Mouse (Mus musculus) spleen, adult 2 months (tissue): ENCODE data around the gene Ccdc88c.

Source experiments
- CTCF ChIP-seq: fragments of 200-500 bp; IDR thresholded peaks from 2 replicates; pipeline ENCODE4 v1.5.1; 2011; ENCODE audit warnings: mild to moderate bottlenecking, inconsistent platforms; ENCODE audit not compliant: insufficient read depth, insufficient read length, insufficient replicate concordance; ENCODE audit errors: extremely low read depth
- POLR2A ChIP-seq: fragments of 200-500 bp; IDR thresholded peaks from 2 replicates; pipeline ENCODE4 v1.6.1; 2011; ENCODE audit warnings: low read depth, low read length, inconsistent platforms

DNA sequence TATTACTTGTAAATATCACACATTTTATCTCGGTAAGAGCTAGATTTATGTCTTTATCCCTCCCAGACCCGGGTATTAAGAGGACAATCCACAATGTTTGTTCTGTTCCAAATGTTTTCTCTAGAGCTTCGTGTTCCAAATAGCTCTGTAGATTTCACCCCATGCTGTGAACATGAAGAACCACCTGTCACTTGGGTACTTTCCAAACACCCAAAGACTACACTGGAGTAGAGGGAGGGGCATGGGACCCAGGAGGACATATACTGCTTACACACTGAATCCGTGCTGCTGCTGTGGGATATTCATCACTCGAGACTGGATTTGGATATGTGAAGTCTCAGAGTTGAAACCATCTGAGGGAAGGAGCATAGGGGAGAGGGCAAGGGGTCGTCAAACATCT, 119.1 kb downstream of the Ccdc88c start:
- no peak for TF ChIP-seq POLR2A
- TF ChIP-seq CTCF: no peak
